Mouse (Mus musculus) cerebellum, adult 9-11 months (tissue): ENCODE measurements around the gene Cd300e.

Source experiments
- DNase-seq: peaks from one replicate; pipeline ENCODE4 v3.0.0; 2022

Cd300e gene

GRCm38 (mm10) chr11:115062077-115062476 lies at the start of gene Cd300e:
TSS of gene Cd300e (minus strand) at chr11:115062177.
- DNase-seq = no peak

- DNase-seq = no peak
Measured at GRCm38 (mm10) chr11:115110271-115110670, 48.3 kb upstream of the Cd300e start.

GRCm38 (mm10) chr11:115108176-115108575 lies 46.2 kb upstream of the Cd300e start:
- no peak for DNase-seq

- peak; percentile 18 for DNase-seq
Measured at GRCm38 (mm10) chr11:115107403-115107916, 45.5 kb upstream of the Cd300e start.

GRCm38 (mm10) chr11:115106638-115107037 lies 44.7 kb upstream of the Cd300e start:
- no peak for DNase-seq

- DNase-seq = no peak
Measured at GRCm38 (mm10) chr11:115104769-115105563, 43.0 kb upstream of the Cd300e start.

GRCm38 (mm10) chr11:115103470-115104413 lies 41.8 kb upstream of the Cd300e start:
- DNase-seq = peak; percentile 16

GRCm38 (mm10) chr11:115102116-115102515 lies 40.1 kb upstream of the Cd300e start:
- DNase-seq = no peak

GRCm38 (mm10) chr11:115101615-115102051 lies 39.7 kb upstream of the Cd300e start:
- peak; percentile 11 for DNase-seq

- no peak for DNase-seq
Measured at GRCm38 (mm10) chr11:115100741-115101140, 38.8 kb upstream of the Cd300e start.

GRCm38 (mm10) chr11:115100032-115100621 lies 38.1 kb upstream of the Cd300e start:
- DNase-seq = no peak

GRCm38 (mm10) chr11:115099241-115099840 lies 37.4 kb upstream of the Cd300e start:
- peak; percentile 31 for DNase-seq

- peak; percentile 79 for DNase-seq
Measured at GRCm38 (mm10) chr11:115098203-115098932, 36.4 kb upstream of the Cd300e start.

GRCm38 (mm10) chr11:115092140-115092539 lies 30.2 kb upstream of the Cd300e start:
- peak; percentile 52 for DNase-seq

- DNase-seq = peak; percentile 82
Measured at GRCm38 (mm10) chr11:115091362-115091901, 29.5 kb upstream of the Cd300e start, which contains the start of gene Rab37. TSS of gene Rab37 (plus strand) at chr11:115091431.

GRCm38 (mm10) chr11:115089853-115090252 lies 27.9 kb upstream of the Cd300e start:
- DNase-seq = no peak

- DNase-seq = no peak
Measured at GRCm38 (mm10) chr11:115086213-115086612, 24.2 kb upstream of the Cd300e start.

- no peak for DNase-seq
Measured at GRCm38 (mm10) chr11:115085064-115085463, 23.1 kb upstream of the Cd300e start.

- peak; percentile 58 for DNase-seq
Measured at GRCm38 (mm10) chr11:115084595-115084994, 22.6 kb upstream of the Cd300e start.

- DNase-seq = peak; percentile 78
Measured at GRCm38 (mm10) chr11:115083376-115084139, 21.6 kb upstream of the Cd300e start.

GRCm38 (mm10) chr11:115082196-115082595 lies 20.2 kb upstream of the Cd300e start:
- no peak for DNase-seq
